Mouse (Mus musculus) embryonic facial prominence, embryonic 11.5 days (tissue): Measurements from ENCODE around the gene Smcp. TPM values are rescaled to one million over a fixed set of nuclear protein-coding genes. Genes with fewer than 3 reads are reported as not detected.

Experiments used
- ATAC-seq: fragments of 200-750 bp; cut with Nextera tagmentation; replicated peaks from 2 replicates; pipeline ENCODE4 v1.8.0; 2017; ENCODE audit warnings: low read depth; ENCODE audit not compliant: insufficient number of reproducible peaks, low FRiP score, low TSS enrichment
- DNase-seq: peaks from one replicate; pipeline ENCODE4 v3.0.0-alpha.2; 2015; ENCODE audit warnings: low spot score
- H3K27ac ChIP-seq: fragments of 300-500 bp; sonication (generic); replicated peaks from 2 replicates; pipeline ENCODE4 v1.5.1; 2014; ENCODE audit warnings: mild to moderate bottlenecking, low read depth, low read length, control low read depth
- H3K27me3 ChIP-seq: fragments of 300-500 bp; sonication (generic); 2 replicates; pipeline ENCODE4 v1.6.1; 2014; ENCODE audit warnings: mild to moderate bottlenecking, low read length, moderate library complexity, mixed read lengths; ENCODE audit not compliant: control insufficient read depth, insufficient read depth
- H3K36me3 ChIP-seq: fragments of 300-500 bp; sonication (generic); replicated peaks from 2 replicates; pipeline ENCODE4 v1.6.1; 2014; ENCODE audit warnings: low read depth, mild to moderate bottlenecking, low read length, moderate library complexity, mixed read lengths; ENCODE audit not compliant: control insufficient read depth, insufficient read depth
- H3K4me1 ChIP-seq: fragments of 300-500 bp; sonication (generic); 2 replicates; pipeline ENCODE4 v1.6.1; 2014; ENCODE audit warnings: low read length, mixed read lengths; ENCODE audit not compliant: control insufficient read depth, insufficient read depth
- H3K4me2 ChIP-seq: fragments of 300-500 bp; sonication (generic); 2 replicates; pipeline ENCODE4 v1.6.1; 2014; ENCODE audit warnings: low read depth, mild to moderate bottlenecking, control low read depth, low read length, moderate library complexity
- H3K4me3 ChIP-seq: fragments of 300-500 bp; sonication (generic); 2 replicates; pipeline ENCODE4 v1.5.1; 2014; ENCODE audit warnings: low read depth, low read length, control low read depth
- H3K9ac ChIP-seq: fragments of 300-500 bp; sonication (generic); replicated peaks from 2 replicates; pipeline ENCODE4 v1.6.1; 2014; ENCODE audit warnings: mild to moderate bottlenecking, control low read depth, low read length
- H3K9me3 ChIP-seq: fragments of 300-500 bp; sonication (generic); replicated peaks from 2 replicates; pipeline ENCODE4 v1.6.1; 2016; ENCODE audit warnings: mild to moderate bottlenecking, low read length, inconsistent platforms, mixed read lengths; ENCODE audit not compliant: control insufficient read depth
- WGBS: fragments of 180-500 bp; shearing (Covaris S2); extraction: QIAGEN DNeasy Blood & Tissue Kit; methylation state at CpG from one replicate; pipeline ENCODE4 v1.1.7; 2014; 5-methylcytosine and 5-hydroxymethylcytosine counted together
- polyA plus RNA-seq: library from polyadenylated mRNA; unstranded; fragments of >200 nt; fragmentation: Nextera tagmentation; extraction: Ambion mirVana; gene quantifications from 2 replicates; pipeline ENCODE4 v1.2.1, GENCODE M21; 2014

The Smcp gene
- polyA plus RNA-seq: not detected in 2 replicates

GRCm38 (mm10) chr3:92588858-92589257, at the start of gene Smcp:
Smcp (minus strand) TSS chr3:92588997.
- no peak within 1 kb of the TSS for H3K4me3 ChIP-seq
- ATAC-seq (no peak), DNase-seq (no peak)
- H3K9ac ChIP-seq: no peak within 1 kb of the TSS
- no peaks in the 10 kb centered on the region for H3K4me1 ChIP-seq
- no peak within 1 kb of the TSS for H3K27ac ChIP-seq
- H3K27me3 ChIP-seq: no peaks in the 10 kb centered on the region
- 62% methylated on average over 1 of the region's 1 CpGs for WGBS
- H3K4me2 ChIP-seq: no peak within 1 kb of the TSS
- H3K36me3 ChIP-seq: no peaks in the 10 kb centered on the region
- no peaks in the 10 kb centered on the region for H3K9me3 ChIP-seq

GRCm38 (mm10) chr3:92638653-92638991, 49.8 kb upstream of the Smcp start:
- Histone ChIP-seq H3K27ac (no peak overlapping the region), H3K27me3 (no peaks in the 10 kb centered on the region), H3K9ac (no peak overlapping the region), H3K9me3 (no peaks in the 10 kb centered on the region), H3K4me1 (no peaks in the 10 kb centered on the region), H3K4me2 (no peak overlapping the region), H3K4me3 (no peak overlapping the region), H3K36me3 (no peaks in the 10 kb centered on the region)
- DNase-seq: no peak
- WGBS: 81% methylated on average over 3 of the region's 3 CpGs
- no peak for ATAC-seq

GRCm38 (mm10) chr3:92637745-92638652, 49.2 kb upstream of the Smcp start:
- 42% methylated on average over 1 of the region's 1 CpGs for WGBS

DNA sequence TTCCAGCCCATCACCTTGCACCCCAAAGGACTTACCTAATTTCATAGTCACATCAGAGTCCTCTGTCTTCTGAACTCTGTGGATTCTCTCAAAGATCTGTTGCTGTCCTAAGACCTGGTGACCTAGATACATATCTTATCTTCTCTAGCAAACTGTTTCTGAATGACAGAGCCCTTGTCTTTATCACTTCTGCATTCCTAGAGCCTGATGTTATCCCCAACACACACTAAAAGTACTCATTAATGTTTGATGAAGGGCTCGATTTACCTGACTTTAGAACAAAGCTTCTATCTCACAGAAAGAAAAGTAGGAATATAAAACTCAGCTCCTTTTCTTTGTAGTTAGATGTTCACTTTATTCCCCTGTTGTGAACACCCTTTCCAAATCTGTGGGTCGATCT, 32.8 kb upstream of the Smcp start, which contains the start of gene Lce6a:
Lce6a (minus strand) TSS at position 101 of the 400 bp plus-strand sequence.
- Histone ChIP-seq H3K36me3 (no peaks in the 10 kb centered on the region), H3K9me3 (no peaks in the 10 kb centered on the region), H3K27me3 (no peaks in the 10 kb centered on the region), H3K9ac (no peak within 1 kb of the TSS), H3K4me2 (no peak within 1 kb of the TSS), H3K4me3 (no peak within 1 kb of the TSS), H3K4me1 (no peaks in the 10 kb centered on the region), H3K27ac (no peak within 1 kb of the TSS)
- 94% methylated on average over 2 of the region's 2 CpGs for whole genome bisulfite sequencing
- DNase-seq: no peak
- no peak for ATAC-seq

More at GRCm38 (mm10) chr3:92637745-92638652, 49.2 kb upstream of the Smcp start:
- Histone ChIP-seq H3K9me3 (no peaks in the 10 kb centered on the region), H3K36me3 (no peaks in the 10 kb centered on the region), H3K27ac (no peak overlapping the region), H3K4me2 (no peak overlapping the region), H3K4me3 (no peak overlapping the region), H3K9ac (no peak overlapping the region), H3K4me1 (no peaks in the 10 kb centered on the region), H3K27me3 (no peaks in the 10 kb centered on the region)
- DNase-seq (no peak), ATAC-seq (no peak)

DNA sequence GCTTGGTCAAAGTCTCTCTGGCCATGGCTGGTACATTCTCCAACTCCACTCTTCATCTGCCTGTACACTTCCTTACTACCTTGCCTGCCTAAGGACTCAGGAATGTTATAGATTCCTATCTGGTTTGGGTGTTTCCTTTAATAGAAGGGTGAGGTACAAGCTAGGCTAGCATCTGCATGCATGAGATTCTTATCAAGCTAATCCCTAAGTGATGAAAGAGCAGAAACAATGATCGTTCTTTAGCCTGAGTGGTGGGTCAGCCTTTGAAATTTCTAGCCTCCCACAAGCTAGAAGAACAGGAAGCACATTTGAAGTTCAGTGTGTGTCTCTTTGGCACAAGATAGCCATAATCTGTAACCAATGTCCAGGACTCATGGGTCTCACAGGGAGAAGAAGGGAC, 21.0 kb upstream of the Smcp start:
- no peak overlapping the region for H3K27ac ChIP-seq
- H3K4me2 ChIP-seq: no peak overlapping the region
- WGBS: 58% methylated on average over 1 of the region's 1 CpGs
- H3K4me1 ChIP-seq: no peaks in the 10 kb centered on the region
- DNase-seq (no peak), ATAC-seq (no peak)
- no peak overlapping the region for H3K9ac ChIP-seq
- H3K9me3 ChIP-seq: no peaks in the 10 kb centered on the region
- H3K36me3 ChIP-seq: no peaks in the 10 kb centered on the region
- no peaks in the 10 kb centered on the region for H3K27me3 ChIP-seq
- H3K4me3 ChIP-seq: no peak overlapping the region

- H3K4me2 ChIP-seq: no peak within 1 kb of the TSS
- H3K4me3 ChIP-seq: no peak within 1 kb of the TSS
- H3K27ac ChIP-seq: no peak within 1 kb of the TSS
- no peaks in the 10 kb centered on the region for H3K4me1 ChIP-seq
- no peak for DNase-seq
- H3K36me3 ChIP-seq: no peaks in the 10 kb centered on the region
- ATAC-seq: no peak
- H3K9ac ChIP-seq: no peak within 1 kb of the TSS
- no peaks in the 10 kb centered on the region for H3K27me3 ChIP-seq
- no peaks in the 10 kb centered on the region for H3K9me3 ChIP-seq
Measured at GRCm38 (mm10) chr3:92607392-92607791, 18.6 kb upstream of the Smcp start, which contains the start of gene 2210017I01Rik. 2210017I01Rik (minus strand) TSS chr3:92607492.

DNA sequence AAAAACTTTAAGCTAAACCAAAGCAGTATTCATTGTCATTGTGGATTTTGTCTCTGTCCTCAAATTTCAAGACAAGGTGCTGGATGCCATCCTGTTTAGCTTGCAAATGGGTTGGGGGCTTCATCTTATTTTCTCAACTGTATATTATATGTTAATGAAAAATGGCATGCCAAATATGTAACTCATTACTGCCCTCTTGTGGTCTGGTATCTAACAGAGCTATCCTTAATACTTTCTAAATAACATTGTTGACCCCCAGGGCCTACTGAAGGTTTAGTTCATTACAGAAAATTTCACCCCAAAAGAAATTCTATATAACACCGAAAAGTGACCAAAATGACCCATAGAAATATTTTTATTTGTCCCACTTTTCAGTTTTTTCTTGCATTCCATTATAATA, 13.4 kb upstream of the Smcp start:
- DNase-seq (peak; percentile 62), ATAC-seq (no peak)
- Histone ChIP-seq H3K4me3 (no peak overlapping the region), H3K4me1 (no peaks in the 10 kb centered on the region), H3K9me3 (no peaks in the 10 kb centered on the region), H3K27ac (no peak overlapping the region), H3K4me2 (no peak overlapping the region), H3K9ac (no peak overlapping the region), H3K36me3 (no peaks in the 10 kb centered on the region), H3K27me3 (no peaks in the 10 kb centered on the region)
- WGBS: 48% methylated on average over 1 of the region's 1 CpGs

DNA sequence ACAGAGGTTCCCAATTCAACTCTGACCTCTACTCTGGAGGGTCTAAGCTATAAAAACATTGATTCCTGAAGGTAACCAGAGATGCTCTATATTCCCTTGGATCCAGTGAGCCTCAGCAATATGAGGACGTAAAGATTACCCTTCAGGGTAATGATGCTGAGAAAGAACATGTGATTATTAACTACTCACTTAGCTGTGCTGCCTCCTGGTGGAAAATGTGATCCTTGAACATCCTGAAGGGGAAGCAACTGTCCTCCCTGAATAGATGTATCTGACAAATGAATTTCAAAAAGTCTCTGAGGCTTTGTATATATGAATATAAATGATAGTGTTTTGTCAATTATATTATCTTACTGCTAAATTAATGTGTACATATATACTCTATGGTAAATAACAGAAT, 11.7 kb upstream of the Smcp start:
- Histone ChIP-seq H3K27ac (no peak overlapping the region), H3K9ac (no peak overlapping the region), H3K4me1 (no peaks in the 10 kb centered on the region), H3K4me3 (no peak overlapping the region), H3K4me2 (no peak overlapping the region), H3K9me3 (no peaks in the 10 kb centered on the region), H3K36me3 (no peaks in the 10 kb centered on the region), H3K27me3 (no peaks in the 10 kb centered on the region)
- 42% methylated on average over 1 of the region's 1 CpGs for WGBS
- no peak for DNase-seq
- no peak for ATAC-seq
